Mouse (Mus musculus) neural tube, postnatal 0 days (tissue): ENCODE results near the gene Chrna4. TPM values are rescaled to one million over a fixed set of nuclear protein-coding genes. Genes with fewer than 3 reads are reported as not detected.

ENCODE experiments used
- polyA plus RNA-seq: library from polyadenylated mRNA; unstranded; fragments of >200 nt; fragmentation: Nextera tagmentation; extraction: Ambion mirVana; gene quantifications from 2 replicates; pipeline ENCODE4 v1.2.1, GENCODE M21; 2015

The Chrna4 gene
- polyA plus RNA-seq = 51.0 and 55.6 TPM in 2 replicates

GRCm38 (mm10) chr2:181043437-181043836, at the start of gene Chrna4:
Gene Chrna4, minus strand, starts transcription at chr2:181043546.

GRCm38 (mm10) chr2:180986449-180986848, 56.9 kb downstream of the Chrna4 start, which contains the start of gene Col20a1:
Gene Col20a1, plus strand, starts transcription at chr2:180986535.

Other genes with a start within 250 kb of the Chrna4 start
- gene Ythdf1, start 122.6 kb downstream of the Chrna4 start, polyA plus RNA-seq = 49.8 and 52.6 TPM in 2 replicates
- gene Birc7, start 114.5 kb downstream of the Chrna4 start, polyA plus RNA-seq = not detected in 2 replicates
- 129 and 136 TPM in 2 replicates for gene Nkain4, start 88.8 kb downstream of the Chrna4 start, polyA plus RNA-seq
- 99.8 and 111 TPM in 2 replicates for gene Arfgap1, start 76.3 kb downstream of the Chrna4 start, polyA plus RNA-seq
- gene Col20a1, start 57.0 kb downstream of the Chrna4 start, polyA plus RNA-seq = 0.12 and 0.42 TPM in 2 replicates
- gene Kcnq2, start 91.8 kb upstream of the Chrna4 start, polyA plus RNA-seq = 33.0 and 38.9 TPM in 2 replicates
- 36.2 and 38.2 TPM in 2 replicates for gene Eef1a2, start 113.5 kb upstream of the Chrna4 start, polyA plus RNA-seq
- 349 and 370 TPM in 2 replicates for gene Ppdpf, start 143.7 kb upstream of the Chrna4 start, polyA plus RNA-seq
- gene Ptk6, start 159.2 kb upstream of the Chrna4 start, polyA plus RNA-seq = not detected in 2 replicates
- 0.11 and 0.19 TPM in 2 replicates for gene Srms, start 169.6 kb upstream of the Chrna4 start, polyA plus RNA-seq
- 0.22 TPM in 1 of 2 replicates, not detected in the other for gene Fndc11, start 176.5 kb upstream of the Chrna4 start, polyA plus RNA-seq
- gene Helz2, start 198.5 kb upstream of the Chrna4 start, polyA plus RNA-seq = 0.19 and 0.21 TPM in 2 replicates
- gene Gmeb2, start 244.5 kb upstream of the Chrna4 start, polyA plus RNA-seq = 7.7 and 9.2 TPM in 2 replicates